Mouse (Mus musculus) thymus, adult 2 months (tissue): Measurements from ENCODE around the gene Kank1. TPM values are rescaled to one million over a fixed set of nuclear protein-coding genes. Genes with fewer than 3 reads are reported as not detected.

Source experiments
- DNase-seq: peaks from one replicate; pipeline ENCODE4 v3.0.0; 2021
- H3K27ac ChIP-seq: fragments of 200-500 bp; 2 replicates; pipeline ENCODE4 v1.5.1; 2012; ENCODE audit warnings: low read length, control low read depth; ENCODE audit not compliant: control insufficient read depth, insufficient read depth
- H3K27me3 ChIP-seq: fragments of 200-500 bp; 2 replicates; pipeline ENCODE4 v1.6.1; 2012; ENCODE audit warnings: mild to moderate bottlenecking, low read length, moderate library complexity, mixed read lengths; ENCODE audit not compliant: control insufficient read depth, insufficient read depth
- H3K36me3 ChIP-seq: fragments of 200-500 bp; 2 replicates; pipeline ENCODE4 v1.6.1; 2012; ENCODE audit warnings: mild to moderate bottlenecking, low read length, moderate library complexity; ENCODE audit not compliant: control insufficient read depth, insufficient read depth
- H3K4me1 ChIP-seq: fragments of 200-500 bp; replicated peaks from 2 replicates; pipeline ENCODE4 v1.6.1; 2012; ENCODE audit warnings: low read length; ENCODE audit not compliant: control insufficient read depth, insufficient read depth
- H3K4me3 ChIP-seq: fragments of 200-500 bp; 2 replicates; pipeline ENCODE4 v1.5.1; 2012; ENCODE audit warnings: mild to moderate bottlenecking, low read length, control low read depth, moderate library complexity; ENCODE audit not compliant: control insufficient read depth, insufficient read depth
- CTCF ChIP-seq: fragments of 200-500 bp; IDR thresholded peaks from 2 replicates; pipeline ENCODE4 v1.5.1; 2012; ENCODE audit warnings: mild to moderate bottlenecking, control low read depth, low read length, moderate library complexity, borderline replicate concordance; ENCODE audit not compliant: control insufficient read depth, poor library complexity, insufficient read depth; ENCODE audit errors: extremely low read depth
- POLR2A ChIP-seq: fragments of 200-500 bp; IDR thresholded peaks from 2 replicates; pipeline ENCODE4 v1.6.1; 2012; ENCODE audit warnings: mild to moderate bottlenecking, low read length, control low read depth, moderate library complexity; ENCODE audit not compliant: control insufficient read depth, poor library complexity, insufficient read depth; ENCODE audit errors: extremely low read depth
- WGBS: fragments of 180-500 bp; shearing (Covaris S2); methylation state at CpG from one replicate; pipeline ENCODE4 v1.1.7; 2018; 5-methylcytosine and 5-hydroxymethylcytosine counted together
- polyA plus RNA-seq: library from polyadenylated mRNA; depleted of rRNA; stranded (reverse); fragments of >200 nt; gene quantifications from 2 replicates; pipeline ENCODE4 v1.2.3, GENCODE M21; 2012

The Kank1 gene
- polyA plus RNA-seq, 1 experiment, result 13.6 TPM

DNA sequence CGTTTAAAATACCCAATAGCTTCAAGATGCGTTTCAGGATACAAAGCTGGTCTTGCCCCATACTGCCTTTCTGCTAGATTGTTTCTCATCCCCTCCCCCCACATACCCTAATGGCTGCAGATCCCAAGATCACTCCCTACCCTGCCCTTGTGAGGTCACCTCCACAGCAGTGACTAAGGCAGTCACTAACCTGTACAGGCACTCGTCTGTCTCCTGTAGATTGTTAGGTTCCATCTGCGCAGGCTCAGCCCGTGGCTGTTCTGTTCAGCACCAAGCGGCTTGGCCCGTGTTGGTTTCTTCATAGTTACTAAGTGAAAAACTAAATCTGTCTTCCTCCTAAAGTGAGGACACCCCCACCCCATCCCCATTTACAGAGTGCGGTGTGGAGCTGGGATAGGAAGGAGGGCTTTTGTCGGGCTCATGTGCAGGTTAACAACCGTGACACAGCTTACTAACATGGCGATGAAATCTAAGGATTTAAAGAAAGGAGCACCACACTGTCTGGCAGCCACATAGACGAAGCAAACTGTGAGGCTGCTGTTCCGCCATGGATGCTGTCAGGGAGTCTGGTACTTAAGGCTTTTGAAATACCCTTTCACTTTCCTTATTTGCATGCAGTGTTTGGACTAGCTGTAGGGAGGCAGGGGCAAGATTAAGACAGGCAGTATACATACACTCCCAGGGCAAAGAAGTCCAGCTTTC lies 163.6 kb downstream of the Kank1 start:
- Histone ChIP-seq H3K27ac (no peak overlapping the region), H3K4me1 (no peaks in the 10 kb centered on the region), H3K36me3 (no peaks in the 10 kb centered on the region), H3K4me3 (no peak overlapping the region), H3K27me3 (no peaks in the 10 kb centered on the region; the same call in 1 of the 2 replicates)
- WGBS, result 64% methylated on average over 13 of the region's 13 CpGs
- TF ChIP-seq CTCF (no peak), POLR2A (no peak)
- no peak for DNase-seq

GRCm38 (mm10) chr19:25401521-25401920 lies 164.7 kb downstream of the Kank1 start:
- Histone ChIP-seq H3K27ac (no peak overlapping the region), H3K27me3 (no peaks in the 10 kb centered on the region; the same call in 1 of the 2 replicates), H3K36me3 (no peaks in the 10 kb centered on the region), H3K4me1 (no peaks in the 10 kb centered on the region), H3K4me3 (no peak overlapping the region)
- no peak for DNase-seq
- 91% methylated on average over 8 of the region's 8 CpGs for WGBS
- TF ChIP-seq POLR2A, result no peak
- no peak for TF ChIP-seq CTCF

GRCm38 (mm10) chr19:25404163-25404562 lies 167.4 kb downstream of the Kank1 start:
- H3K36me3 ChIP-seq, result no peaks in the 10 kb centered on the region
- no peak overlapping the region for H3K27ac ChIP-seq
- no peak overlapping the region for H3K4me3 ChIP-seq
- H3K27me3 ChIP-seq, result no peaks in the 10 kb centered on the region; the same call in 1 of the 2 replicates
- 97% methylated on average over 4 of the region's 4 CpGs for WGBS
- no peaks in the 10 kb centered on the region for H3K4me1 ChIP-seq
- TF ChIP-seq POLR2A (no peak), CTCF (no peak)
- DNase-seq, result no peak

- DNase-seq, result no peak
- Histone ChIP-seq H3K4me1 (no peaks in the 10 kb centered on the region), H3K27ac (no peak overlapping the region), H3K27me3 (no peaks in the 10 kb centered on the region; the same call in 1 of the 2 replicates), H3K36me3 (no peaks in the 10 kb centered on the region), H3K4me3 (no peak overlapping the region)
- 64% methylated on average over 6 of the region's 6 CpGs for WGBS
- TF ChIP-seq POLR2A, result no peak
- no peak for TF ChIP-seq CTCF
Measured at GRCm38 (mm10) chr19:25405987-25406386, 169.2 kb downstream of the Kank1 start.

DNA sequence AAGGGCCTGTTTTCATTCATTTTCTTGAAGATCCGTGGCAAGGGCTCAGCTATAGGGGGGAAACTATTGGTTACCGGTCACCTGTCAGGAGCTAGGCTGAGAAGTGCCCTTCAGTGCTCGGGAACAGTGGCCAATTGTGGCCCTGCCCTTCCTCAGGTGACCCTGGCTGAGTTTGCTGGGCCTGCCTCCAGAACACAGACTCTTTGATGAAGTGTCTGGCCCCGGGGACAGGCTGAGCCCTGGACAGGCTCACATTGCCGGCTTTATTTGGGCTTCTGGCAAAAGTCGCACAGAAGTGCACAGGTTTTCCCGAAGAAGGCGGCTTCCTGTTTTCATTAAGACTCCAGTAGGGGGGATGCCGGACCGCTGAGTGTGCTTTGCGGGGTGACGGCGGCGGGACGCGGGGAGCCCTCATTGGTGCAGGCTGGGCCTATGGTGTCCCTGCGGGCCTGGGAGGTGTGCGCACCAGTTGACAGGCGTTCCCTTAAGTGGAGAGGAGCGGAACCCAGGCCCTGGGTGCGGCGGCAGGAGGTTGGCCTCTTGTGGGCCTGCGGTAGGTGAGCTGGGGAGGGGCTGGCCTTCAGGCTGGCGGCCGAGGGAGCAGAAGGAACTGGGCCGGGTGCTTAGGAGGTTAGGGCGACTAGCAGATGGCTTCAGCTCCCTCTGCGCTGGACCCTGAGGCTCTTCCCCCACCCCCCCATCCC lies 169.9 kb downstream of the Kank1 start:
- Histone ChIP-seq H3K36me3 (no peaks in the 10 kb centered on the region), H3K4me3 (no peak overlapping the region), H3K27me3 (no peaks in the 10 kb centered on the region; the same call in 1 of the 2 replicates), H3K27ac (no peak overlapping the region), H3K4me1 (no peaks in the 10 kb centered on the region)
- WGBS, result 4% methylated on average over 28 of the region's 28 CpGs
- DNase-seq, result peak; percentile 27
- TF ChIP-seq CTCF (no peak), POLR2A (no peak)

GRCm38 (mm10) chr19:25407185-25407886 lies 170.6 kb downstream of the Kank1 start:
- Histone ChIP-seq H3K27me3 (no peaks in the 10 kb centered on the region; the same call in 1 of the 2 replicates), H3K36me3 (no peaks in the 10 kb centered on the region), H3K4me1 (no peaks in the 10 kb centered on the region), H3K4me3 (no peak overlapping the region), H3K27ac (no peak overlapping the region)
- 9% methylated on average over 10 of the region's 10 CpGs for WGBS
- no peak for TF ChIP-seq POLR2A
- TF ChIP-seq CTCF, result no peak
- no peak for DNase-seq
